Mouse (Mus musculus): Measurements from ENCODE around the gene Tspoap1. TPM values are rescaled to one million over a fixed set of nuclear protein-coding genes. Genes with fewer than 3 reads are reported as not detected.

Gene Tspoap1
- 2.5 and 3.7 TPM in 2 replicates for polyA plus RNA-seq (2014; fragmentation: Nextera tagmentation; extraction: Ambion mirVana)

DNA sequence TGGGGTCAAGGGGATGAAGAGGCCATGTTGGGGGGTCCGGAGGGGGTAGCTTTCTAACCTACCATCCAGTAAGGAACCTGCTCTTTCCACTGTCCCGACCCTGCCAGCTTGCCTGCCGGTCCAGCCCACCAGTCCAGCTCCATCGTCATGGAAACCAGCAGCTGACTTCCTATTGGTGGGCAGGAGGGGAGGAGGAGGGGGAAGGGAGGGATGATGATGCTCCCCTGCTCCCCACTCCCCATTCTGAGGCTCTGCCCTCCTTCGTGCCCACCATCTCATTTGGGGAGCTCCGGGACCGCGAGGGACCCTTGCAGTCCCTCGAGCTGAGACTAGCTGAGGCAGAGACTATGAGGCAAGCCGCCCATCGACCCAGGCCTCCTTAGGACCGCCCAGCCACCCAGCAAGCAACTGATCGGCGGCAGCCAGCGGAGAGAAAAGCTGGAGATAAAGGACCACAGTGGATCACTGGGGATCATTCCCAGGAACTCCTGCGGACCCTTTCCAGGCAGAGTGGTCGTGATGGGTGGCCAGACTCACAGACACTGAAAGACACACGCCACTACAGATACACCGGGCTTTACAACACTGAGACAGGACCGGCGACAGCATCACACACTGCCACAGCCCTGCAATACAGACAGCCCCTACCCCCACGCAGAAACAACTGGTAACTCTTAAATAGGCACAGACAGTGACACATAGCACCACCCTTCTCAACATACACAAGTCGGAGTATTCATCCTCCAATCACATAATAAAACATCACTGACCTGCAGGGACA is at the start of gene Tspoap1:
Gene Tspoap1, plus strand, starts transcription at position 241 of the 781 bp plus-strand sequence.
- H3K9me3 ChIP-seq (ENCODE audit: control insufficient read depth, low read length): no peaks in the 10 kb centered on the region
- no peak within 1 kb of the TSS for H3K9ac ChIP-seq (ENCODE audit: low read length)
- no peak within 1 kb of the TSS for H3K4me2 ChIP-seq (ENCODE audit: low read length)
- H3K27ac ChIP-seq (ENCODE audit: low read depth): no peak within 1 kb of the TSS
- no peak for ATAC-seq (replicated peaks; ENCODE audit: low FRiP score, low TSS enrichment, low read depth)
- no peaks in the 10 kb centered on the region for H3K36me3 ChIP-seq (ENCODE audit: control insufficient read depth, insufficient read depth, low read length)
- WGBS: 12% methylated on average over 23 of the region's 23 CpGs
- H3K4me1 ChIP-seq (replicated peaks; ENCODE audit: control insufficient read depth, insufficient read depth, low read length): peaks cover 8% of the 10 kb centered on the region; the same call in 1 of the 2 replicates
- DNase-seq (ENCODE audit: low spot score): no peak
- H3K4me3 ChIP-seq (ENCODE audit: low read depth, low read length): no peak within 1 kb of the TSS
- H3K27me3 ChIP-seq (replicated peaks; ENCODE audit: control insufficient read depth, insufficient read depth, low read length): peaks cover 64% of the 10 kb centered on the region

DNA sequence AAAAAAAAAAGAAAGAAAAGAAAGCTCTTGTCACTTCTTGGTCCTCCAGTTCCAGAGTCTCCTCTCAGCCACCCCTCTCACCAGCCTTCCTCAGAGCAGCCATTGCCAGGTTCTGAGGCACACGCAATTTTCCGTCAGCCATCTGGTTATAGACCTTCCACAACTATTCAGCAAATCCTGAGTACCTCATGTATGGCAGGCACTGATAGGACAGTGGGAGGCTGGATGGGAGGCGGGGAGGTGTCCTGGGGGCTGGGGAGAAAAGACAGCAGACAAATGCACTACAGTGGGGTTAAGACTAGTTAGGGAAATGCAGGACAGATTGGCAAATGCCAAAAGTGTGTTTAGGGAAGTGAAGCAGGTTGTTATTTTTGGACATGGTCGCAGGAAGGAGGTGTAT is 48.2 kb upstream of the Tspoap1 start:
- H3K4me2 ChIP-seq (ENCODE audit: low read length): no peak overlapping the region
- H3K27ac ChIP-seq (ENCODE audit: low read depth): no peak overlapping the region
- H3K36me3 ChIP-seq (ENCODE audit: control insufficient read depth, insufficient read depth, low read length): no peaks in the 10 kb centered on the region
- H3K9me3 ChIP-seq (ENCODE audit: control insufficient read depth, low read length): no peaks in the 10 kb centered on the region
- no peak overlapping the region for H3K4me3 ChIP-seq (ENCODE audit: low read depth, low read length)
- H3K9ac ChIP-seq (ENCODE audit: low read length): no peak overlapping the region
- WGBS: 82% methylated on average over 4 of the region's 4 CpGs
- H3K4me1 ChIP-seq (replicated peaks; ENCODE audit: control insufficient read depth, insufficient read depth, low read length): 0 out of 2 replicates have a peak, but pooled peaks cover 2% of the 10 kb centered on the region
- ATAC-seq (replicated peaks; ENCODE audit: low FRiP score, low TSS enrichment, low read depth) (no peak), DNase-seq (ENCODE audit: low spot score) (no peak)
- no peaks in the 10 kb centered on the region for H3K27me3 ChIP-seq (replicated peaks; ENCODE audit: control insufficient read depth, insufficient read depth, low read length)

DNA sequence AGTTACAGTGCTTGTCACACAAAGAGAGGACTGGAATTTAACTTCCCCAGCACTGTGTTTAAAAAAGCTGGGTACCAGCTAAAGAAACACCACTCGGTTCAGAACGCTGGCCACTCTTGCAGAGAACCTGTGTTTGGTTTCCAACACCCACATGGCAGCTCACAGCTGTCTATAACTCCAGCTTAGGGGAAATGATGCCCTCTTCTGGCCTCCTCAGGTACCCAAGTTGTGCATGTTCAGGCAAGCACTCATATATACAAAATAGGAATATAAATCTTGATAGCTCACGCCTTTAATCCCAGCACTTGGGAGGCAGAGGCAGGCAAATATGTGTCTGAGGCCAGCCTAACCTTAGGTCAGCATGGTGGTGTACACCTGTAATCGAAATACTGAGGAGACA is 44.3 kb upstream of the Tspoap1 start:
- Histone ChIP-seq H3K9me3 (ENCODE audit: control insufficient read depth, low read length) (no peaks in the 10 kb centered on the region), H3K36me3 (ENCODE audit: control insufficient read depth, insufficient read depth, low read length) (0 out of 2 replicates have a peak, but pooled peaks cover 2% of the 10 kb centered on the region), H3K4me2 (ENCODE audit: low read length) (no peak overlapping the region), H3K27me3 (replicated peaks; ENCODE audit: control insufficient read depth, insufficient read depth, low read length) (no peaks in the 10 kb centered on the region), H3K4me3 (ENCODE audit: low read depth, low read length) (no peak overlapping the region), H3K4me1 (replicated peaks; ENCODE audit: control insufficient read depth, insufficient read depth, low read length) (no peaks in the 10 kb centered on the region), H3K9ac (ENCODE audit: low read length) (no peak overlapping the region), H3K27ac (ENCODE audit: low read depth) (no peak overlapping the region)
- ATAC-seq (replicated peaks; ENCODE audit: low FRiP score, low TSS enrichment, low read depth) (no peak), DNase-seq (ENCODE audit: low spot score) (no peak)
- 72% methylated on average over 4 of the region's 4 CpGs for WGBS

DNA sequence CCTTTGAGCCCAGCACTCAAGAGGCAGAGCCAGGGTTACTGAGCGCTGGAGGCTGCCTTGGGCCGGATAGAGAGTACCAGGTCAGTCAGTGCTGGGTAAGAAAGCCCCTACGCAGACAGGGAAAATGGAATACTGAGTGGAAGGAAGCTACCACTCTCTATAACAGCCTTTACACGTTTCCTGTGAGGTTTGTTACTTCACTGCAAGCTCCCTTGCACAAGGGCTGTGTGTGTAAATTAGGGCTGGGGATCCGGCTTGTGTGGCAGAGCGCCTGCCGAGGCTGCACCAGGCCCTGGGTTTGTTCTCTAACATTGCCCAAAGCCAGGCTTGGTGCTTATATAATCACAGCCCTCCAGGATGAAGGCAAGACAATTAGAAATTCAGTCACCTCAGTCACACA is 40.8 kb upstream of the Tspoap1 start:
- Histone ChIP-seq H3K4me2 (ENCODE audit: low read length) (no peak overlapping the region), H3K9me3 (ENCODE audit: control insufficient read depth, low read length) (no peaks in the 10 kb centered on the region), H3K27ac (ENCODE audit: low read depth) (no peak overlapping the region), H3K4me1 (replicated peaks; ENCODE audit: control insufficient read depth, insufficient read depth, low read length) (no peaks in the 10 kb centered on the region), H3K9ac (ENCODE audit: low read length) (no peak overlapping the region), H3K36me3 (ENCODE audit: control insufficient read depth, insufficient read depth, low read length) (peaks cover 5% of the 10 kb centered on the region; the same call in 1 of the 2 replicates), H3K4me3 (ENCODE audit: low read depth, low read length) (no peak overlapping the region), H3K27me3 (replicated peaks; ENCODE audit: control insufficient read depth, insufficient read depth, low read length) (no peaks in the 10 kb centered on the region)
- 84% methylated on average over 7 of the region's 7 CpGs for WGBS
- ATAC-seq (replicated peaks; ENCODE audit: low FRiP score, low TSS enrichment, low read depth) (no peak), DNase-seq (ENCODE audit: low spot score) (no peak)

DNA sequence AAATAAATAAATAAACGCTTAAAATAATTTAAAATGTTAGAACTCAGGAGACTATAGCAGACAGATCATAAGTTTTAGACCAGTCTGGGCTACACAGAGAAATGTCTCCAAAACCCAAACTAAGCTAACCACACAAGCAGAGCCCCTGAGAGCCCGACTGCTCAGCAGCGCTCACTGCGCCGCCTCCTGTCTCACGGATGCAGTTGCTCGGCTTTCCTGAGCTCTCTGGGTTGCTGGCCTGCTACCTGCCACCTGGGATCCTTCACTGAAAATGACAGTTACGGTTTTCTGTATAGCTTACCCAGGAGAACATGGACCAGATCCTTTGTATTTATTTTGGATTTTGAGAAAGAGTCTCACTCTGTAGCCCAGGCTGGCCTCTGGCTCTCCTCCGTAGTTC is 40.0 kb upstream of the Tspoap1 start:
- no peaks in the 10 kb centered on the region for H3K9me3 ChIP-seq (ENCODE audit: control insufficient read depth, low read length)
- H3K27me3 ChIP-seq (replicated peaks; ENCODE audit: control insufficient read depth, insufficient read depth, low read length): no peaks in the 10 kb centered on the region
- no peak overlapping the region for H3K27ac ChIP-seq (ENCODE audit: low read depth)
- peaks cover 5% of the 10 kb centered on the region; the same call in 1 of the 2 replicates for H3K36me3 ChIP-seq (ENCODE audit: control insufficient read depth, insufficient read depth, low read length)
- WGBS: 37% methylated on average over 9 of the region's 9 CpGs
- H3K4me1 ChIP-seq (replicated peaks; ENCODE audit: control insufficient read depth, insufficient read depth, low read length): peaks cover 5% of the 10 kb centered on the region; the same call in 1 of the 2 replicates
- H3K4me2 ChIP-seq (ENCODE audit: low read length): no peak overlapping the region
- H3K9ac ChIP-seq (ENCODE audit: low read length): no peak overlapping the region
- ATAC-seq (replicated peaks; ENCODE audit: low FRiP score, low TSS enrichment, low read depth): no peak
- no peak for DNase-seq (ENCODE audit: low spot score)
- H3K4me3 ChIP-seq (ENCODE audit: low read depth, low read length): no peak overlapping the region

DNA sequence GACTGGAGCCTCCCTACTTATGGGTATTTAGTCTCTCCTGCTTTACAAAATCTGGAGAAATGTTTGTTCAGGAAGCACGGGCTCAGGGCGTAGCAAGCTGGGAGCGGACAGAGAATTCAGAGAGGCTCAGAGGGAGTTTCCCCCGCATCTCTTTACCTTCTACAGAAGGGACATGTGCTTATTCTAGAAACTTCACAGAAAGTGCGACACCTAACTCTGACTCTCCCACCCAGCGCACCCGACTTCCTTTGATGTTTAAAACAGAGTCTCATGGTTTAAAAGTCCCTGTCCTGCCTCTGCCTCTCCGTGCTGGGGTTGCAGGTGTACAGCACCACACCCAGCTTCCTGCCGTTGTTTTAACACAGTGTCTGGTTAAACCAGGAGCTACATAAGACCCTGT is 39.5 kb upstream of the Tspoap1 start:
- Histone ChIP-seq H3K27me3 (replicated peaks; ENCODE audit: control insufficient read depth, insufficient read depth, low read length) (no peaks in the 10 kb centered on the region), H3K9me3 (ENCODE audit: control insufficient read depth, low read length) (no peaks in the 10 kb centered on the region), H3K4me1 (replicated peaks; ENCODE audit: control insufficient read depth, insufficient read depth, low read length) (peaks cover 10% of the 10 kb centered on the region; the same call in 1 of the 2 replicates), H3K4me2 (ENCODE audit: low read length) (no peak overlapping the region), H3K27ac (ENCODE audit: low read depth) (no peak overlapping the region), H3K9ac (ENCODE audit: low read length) (no peak overlapping the region), H3K4me3 (ENCODE audit: low read depth, low read length) (no peak overlapping the region), H3K36me3 (ENCODE audit: control insufficient read depth, insufficient read depth, low read length) (peaks cover 5% of the 10 kb centered on the region; the same call in 1 of the 2 replicates)
- ATAC-seq (replicated peaks; ENCODE audit: low FRiP score, low TSS enrichment, low read depth) (no peak), DNase-seq (ENCODE audit: low spot score) (no peak)
- 50% methylated on average over 9 of the region's 9 CpGs for WGBS

DNA sequence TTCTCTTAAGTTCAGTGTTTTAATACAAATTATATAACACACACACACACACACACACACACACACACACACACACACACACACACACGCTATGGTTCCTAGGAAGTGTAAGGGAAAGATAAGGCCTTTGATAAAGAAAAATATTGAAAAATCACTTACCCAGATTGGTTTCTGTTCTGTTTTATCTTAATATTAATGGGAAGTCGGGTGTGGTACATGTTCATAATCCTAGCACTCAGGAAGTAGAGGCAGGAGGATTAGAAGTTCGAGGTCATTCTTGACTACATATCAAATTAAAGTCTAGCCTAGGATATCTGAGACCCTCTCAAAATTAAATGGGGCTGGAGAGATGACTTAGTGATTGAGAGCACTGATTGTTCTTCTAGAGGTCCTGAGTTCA is 38.2 kb upstream of the Tspoap1 start:
- Histone ChIP-seq H3K9ac (ENCODE audit: low read length) (no peak overlapping the region), H3K27ac (ENCODE audit: low read depth) (no peak overlapping the region), H3K4me3 (ENCODE audit: low read depth, low read length) (no peak overlapping the region), H3K27me3 (replicated peaks; ENCODE audit: control insufficient read depth, insufficient read depth, low read length) (no peaks in the 10 kb centered on the region), H3K9me3 (ENCODE audit: control insufficient read depth, low read length) (no peaks in the 10 kb centered on the region), H3K36me3 (ENCODE audit: control insufficient read depth, insufficient read depth, low read length) (peaks cover 5% of the 10 kb centered on the region; the same call in 1 of the 2 replicates), H3K4me1 (replicated peaks; ENCODE audit: control insufficient read depth, insufficient read depth, low read length) (peaks cover 18% of the 10 kb centered on the region), H3K4me2 (ENCODE audit: low read length) (no peak overlapping the region)
- no peak for ATAC-seq (replicated peaks; ENCODE audit: low FRiP score, low TSS enrichment, low read depth)
- 75% methylated on average over 3 of the region's 3 CpGs for WGBS
- DNase-seq (ENCODE audit: low spot score): no peak

DNA sequence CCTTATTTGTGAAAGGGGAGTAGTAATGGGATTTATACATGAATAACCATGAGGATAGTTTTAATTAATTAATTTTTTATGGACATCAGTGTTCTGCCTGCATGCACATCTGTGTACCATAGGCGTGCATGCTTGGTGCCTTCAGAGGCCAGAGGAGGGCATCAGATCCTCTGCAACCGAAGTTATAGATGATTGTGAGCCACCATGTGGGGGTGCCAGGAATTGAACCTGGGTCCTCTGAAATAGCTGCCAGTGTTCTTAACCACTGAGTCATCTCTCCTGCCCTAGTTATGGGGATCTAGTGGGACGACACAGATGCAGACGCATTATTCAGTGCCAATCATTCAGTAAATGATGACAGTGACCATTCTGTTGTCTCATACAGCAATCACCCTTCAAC is 37.5 kb upstream of the Tspoap1 start:
- Histone ChIP-seq H3K4me3 (ENCODE audit: low read depth, low read length) (no peak overlapping the region), H3K9me3 (ENCODE audit: control insufficient read depth, low read length) (no peaks in the 10 kb centered on the region), H3K4me2 (ENCODE audit: low read length) (no peak overlapping the region), H3K4me1 (replicated peaks; ENCODE audit: control insufficient read depth, insufficient read depth, low read length) (peaks cover 18% of the 10 kb centered on the region), H3K36me3 (ENCODE audit: control insufficient read depth, insufficient read depth, low read length) (peaks cover 5% of the 10 kb centered on the region; the same call in 1 of the 2 replicates), H3K9ac (ENCODE audit: low read length) (no peak overlapping the region), H3K27ac (ENCODE audit: low read depth) (no peak overlapping the region), H3K27me3 (replicated peaks; ENCODE audit: control insufficient read depth, insufficient read depth, low read length) (no peaks in the 10 kb centered on the region)
- ATAC-seq (replicated peaks; ENCODE audit: low FRiP score, low TSS enrichment, low read depth) (no peak), DNase-seq (ENCODE audit: low spot score) (no peak)
- WGBS: 86% methylated on average over 4 of the region's 4 CpGs

DNA sequence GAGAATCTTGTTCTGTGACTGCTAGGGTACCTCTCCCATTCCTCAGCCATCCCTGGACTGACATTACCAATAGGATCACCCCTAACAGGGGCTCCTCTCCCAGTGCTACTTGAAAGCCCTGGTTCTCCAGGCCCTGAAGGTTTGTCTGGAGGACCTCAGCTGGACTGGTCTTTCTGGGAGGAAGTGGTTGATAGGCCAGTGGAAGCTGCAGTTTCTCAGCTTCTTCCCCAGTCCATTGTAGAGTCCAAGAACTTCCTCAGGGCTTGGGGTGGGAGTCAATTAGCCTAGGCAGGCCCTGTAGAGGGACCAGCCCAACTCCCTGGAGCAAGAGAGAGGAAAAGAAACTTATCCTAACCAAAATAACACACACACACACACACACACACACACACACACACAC is 34.8 kb upstream of the Tspoap1 start:
- DNase-seq (ENCODE audit: low spot score) (no peak), ATAC-seq (replicated peaks; ENCODE audit: low FRiP score, low TSS enrichment, low read depth) (no peak)
- no peaks in the 10 kb centered on the region for H3K27me3 ChIP-seq (replicated peaks; ENCODE audit: control insufficient read depth, insufficient read depth, low read length)
- H3K4me1 ChIP-seq (replicated peaks; ENCODE audit: control insufficient read depth, insufficient read depth, low read length): peaks cover 18% of the 10 kb centered on the region
- no peaks in the 10 kb centered on the region for H3K9me3 ChIP-seq (ENCODE audit: control insufficient read depth, low read length)
- peak overlapping the region; percentile 47; the same call in 1 of the 2 replicates for H3K27ac ChIP-seq (ENCODE audit: low read depth)
- H3K36me3 ChIP-seq (ENCODE audit: control insufficient read depth, insufficient read depth, low read length): peaks cover 3% of the 10 kb centered on the region; the same call in 1 of the 2 replicates
- H3K9ac ChIP-seq (ENCODE audit: low read length): no peak overlapping the region
- H3K4me2 ChIP-seq (ENCODE audit: low read length): no peak overlapping the region
- no peak overlapping the region for H3K4me3 ChIP-seq (ENCODE audit: low read depth, low read length)
